Mouse (Mus musculus) cerebellum, adult 11-12 months (tissue): ENCODE data around the gene B3galt6.

ENCODE experiments used
- DNase-seq: peaks from one replicate; pipeline ENCODE4 v3.0.0; 2022

Gene B3galt6

DNA sequence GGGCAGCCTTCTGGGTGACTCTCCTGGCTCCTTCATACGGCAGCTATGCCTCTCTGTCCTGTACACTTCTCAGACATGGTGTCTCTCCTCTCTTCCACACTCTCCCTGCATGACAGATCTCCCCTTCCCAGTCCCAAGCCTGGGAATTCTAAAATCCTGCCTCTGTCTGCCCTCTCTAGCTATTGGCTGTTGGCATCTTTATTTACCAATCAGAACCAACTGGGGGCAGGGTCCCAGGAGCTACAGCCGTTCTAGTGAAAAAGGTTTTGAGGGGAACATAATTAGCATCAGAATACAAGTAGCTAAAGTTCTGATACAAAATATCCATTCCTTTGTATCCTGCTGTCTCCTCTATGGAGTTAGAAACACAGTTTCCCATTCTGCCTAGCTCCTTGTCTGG, 8.7 kb downstream of the B3galt6 start:
- DNase-seq = no peak

DNA sequence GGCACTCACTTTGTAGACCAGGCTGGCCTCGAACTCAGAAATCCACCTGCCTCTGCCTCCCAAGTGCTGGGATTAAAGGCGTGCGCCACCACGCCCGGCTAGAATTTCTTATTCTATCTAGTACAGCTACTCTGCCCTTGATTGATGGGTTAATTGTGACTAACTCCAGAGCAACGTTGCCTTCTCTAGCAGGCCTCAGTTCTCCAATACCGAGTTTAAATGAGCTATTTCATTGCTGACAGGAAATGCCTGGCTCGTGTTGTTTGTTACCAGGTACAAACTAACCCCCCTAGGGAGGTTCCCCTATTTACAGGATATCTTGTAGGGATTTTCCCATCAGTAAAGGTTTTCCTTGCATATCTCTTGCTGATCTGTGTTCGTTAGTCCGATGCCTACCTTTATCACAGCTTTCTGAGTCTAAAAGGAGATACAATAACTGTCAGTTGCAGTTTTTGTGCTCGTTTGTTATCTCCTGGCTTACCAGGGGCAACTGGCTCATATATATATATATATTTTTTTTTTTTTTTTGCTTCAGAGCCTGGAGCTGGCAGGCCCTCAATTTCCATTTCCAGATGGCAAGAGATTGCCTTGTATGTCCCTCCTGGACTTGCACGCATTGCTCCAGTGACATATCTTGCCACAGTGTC, 10.9 kb downstream of the B3galt6 start:
- no peak for DNase-seq

DNA sequence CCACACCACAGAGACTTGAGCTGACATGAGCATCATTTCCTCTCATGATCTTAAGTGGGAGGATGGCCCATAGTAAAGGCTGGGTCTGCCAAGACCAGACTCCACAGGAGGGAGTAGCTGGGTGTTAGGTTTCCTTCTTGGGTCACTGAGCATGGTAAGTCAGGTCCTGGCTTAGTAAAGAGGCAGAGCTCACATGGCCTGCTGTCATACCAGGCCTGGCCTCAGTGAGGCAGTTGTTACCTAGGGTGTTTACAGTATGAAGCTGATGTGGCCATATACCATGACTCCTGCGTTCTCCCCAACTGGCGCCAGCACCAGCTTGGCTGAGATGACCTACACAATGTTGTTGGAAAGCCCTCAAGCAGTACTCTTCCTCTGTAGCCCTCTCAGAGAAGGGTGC, 19.2 kb downstream of the B3galt6 start:
- DNase-seq = no peak

DNA sequence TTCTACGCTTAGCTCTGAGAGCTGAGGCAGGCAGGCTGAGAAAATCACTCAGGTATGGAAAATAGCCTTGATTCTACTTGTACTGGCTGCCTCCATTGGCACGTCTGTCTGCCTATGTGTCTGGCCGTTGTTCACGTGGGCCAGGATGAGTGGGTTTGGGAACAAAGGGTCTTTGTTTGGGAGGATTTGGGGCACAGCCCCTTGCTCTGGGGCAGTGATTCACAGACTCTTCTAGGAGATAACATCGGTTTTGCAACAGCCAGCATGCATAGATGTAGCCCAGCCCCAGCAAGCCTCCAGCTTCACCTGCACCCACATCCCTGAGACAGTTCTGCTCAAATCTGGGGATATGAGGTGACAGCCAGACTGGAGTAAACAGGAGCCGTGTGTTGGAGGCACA, 19.8 kb downstream of the B3galt6 start:
- DNase-seq = no peak

DNA sequence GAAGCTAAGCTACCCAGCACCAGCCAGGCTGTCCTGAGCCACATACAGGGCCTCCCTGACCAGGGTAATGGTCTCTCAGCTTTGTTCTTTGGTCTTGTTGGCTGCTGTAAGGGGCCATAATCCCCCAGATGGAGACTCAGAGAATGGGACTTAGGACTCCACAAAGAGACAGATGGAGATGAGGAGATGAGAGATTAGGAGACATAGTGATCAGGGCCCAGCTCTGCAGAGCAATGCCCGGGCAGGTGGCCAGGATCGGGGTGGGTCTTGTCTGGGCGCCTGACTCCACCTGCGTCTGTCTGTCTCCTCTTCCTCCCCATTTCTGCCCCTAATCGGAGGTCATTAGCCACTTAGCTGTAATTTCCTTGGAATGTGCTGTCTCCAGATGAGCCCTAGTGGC, 22.2 kb downstream of the B3galt6 start:
- no peak for DNase-seq

DNA sequence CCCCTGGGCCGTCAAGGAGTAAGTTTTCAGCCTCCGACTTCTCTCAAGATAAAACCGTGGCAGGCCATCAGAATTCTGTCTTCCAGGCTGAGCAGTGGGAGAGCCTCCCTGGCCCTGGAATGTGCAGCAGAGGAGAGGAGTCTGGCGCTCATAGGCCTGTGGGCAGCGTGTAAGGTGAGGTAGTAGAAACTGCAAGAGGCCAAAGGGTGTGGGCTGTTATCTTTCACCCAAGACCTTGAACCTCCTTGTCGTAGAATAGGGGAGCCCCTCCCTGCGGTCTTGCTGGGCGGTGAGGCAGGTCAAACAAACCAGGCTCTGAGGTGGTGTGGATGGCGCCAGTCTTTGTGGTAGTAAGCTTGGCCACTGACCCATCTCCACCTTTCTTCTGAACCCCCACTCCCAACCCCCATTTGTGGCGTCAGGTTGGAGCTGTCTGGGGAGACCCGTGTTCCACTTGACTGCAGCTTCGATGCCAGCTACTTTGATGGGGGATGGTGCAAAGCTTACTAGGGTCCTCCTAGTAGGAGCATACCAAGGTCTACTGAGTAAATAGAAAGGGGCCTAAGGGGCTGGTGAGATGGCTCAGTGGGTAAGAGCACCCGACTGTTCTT, 23.3 kb downstream of the B3galt6 start:
- no peak for DNase-seq

DNA sequence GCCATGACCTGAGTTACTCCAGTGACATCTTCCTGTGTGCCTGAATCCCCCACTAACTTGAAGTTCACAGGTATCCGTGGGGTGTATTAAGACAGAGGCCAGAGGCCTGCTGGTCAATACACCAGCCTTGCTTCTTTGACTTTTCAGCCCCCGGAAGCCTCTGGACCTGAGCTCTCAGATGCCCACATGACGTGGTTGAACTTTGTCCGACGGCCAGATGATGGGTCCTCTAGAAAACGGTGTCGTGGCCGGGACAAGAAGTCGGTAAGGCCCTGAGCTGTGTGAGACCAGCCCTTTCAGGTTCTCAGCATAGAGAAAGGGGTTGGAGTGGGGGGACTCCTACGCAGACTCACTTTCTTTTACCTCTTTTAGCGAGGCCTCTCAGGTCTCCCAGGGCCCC, 28.1 kb downstream of the B3galt6 start:
- DNase-seq = no peak

DNA sequence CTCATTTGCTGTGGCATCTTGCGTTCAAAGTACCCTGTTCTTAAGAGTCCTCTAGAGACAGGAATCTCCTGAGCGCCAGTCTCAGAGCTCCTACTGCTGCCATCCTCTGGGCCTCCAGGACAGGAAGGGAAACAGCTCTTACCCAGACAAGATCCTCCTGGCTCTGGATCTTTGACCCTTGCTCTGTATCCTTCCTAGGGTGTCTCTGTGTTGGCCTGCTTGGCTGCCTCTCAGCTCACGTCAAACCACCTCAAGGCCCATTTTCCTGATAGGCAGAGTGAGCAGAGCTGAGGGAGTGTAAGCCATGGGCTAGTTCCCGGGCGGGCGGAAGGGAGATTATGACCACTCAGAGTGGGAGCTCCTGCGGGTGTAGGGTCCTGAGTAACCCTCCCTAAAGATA, 29.3 kb downstream of the B3galt6 start:
- DNase-seq = no peak

DNA sequence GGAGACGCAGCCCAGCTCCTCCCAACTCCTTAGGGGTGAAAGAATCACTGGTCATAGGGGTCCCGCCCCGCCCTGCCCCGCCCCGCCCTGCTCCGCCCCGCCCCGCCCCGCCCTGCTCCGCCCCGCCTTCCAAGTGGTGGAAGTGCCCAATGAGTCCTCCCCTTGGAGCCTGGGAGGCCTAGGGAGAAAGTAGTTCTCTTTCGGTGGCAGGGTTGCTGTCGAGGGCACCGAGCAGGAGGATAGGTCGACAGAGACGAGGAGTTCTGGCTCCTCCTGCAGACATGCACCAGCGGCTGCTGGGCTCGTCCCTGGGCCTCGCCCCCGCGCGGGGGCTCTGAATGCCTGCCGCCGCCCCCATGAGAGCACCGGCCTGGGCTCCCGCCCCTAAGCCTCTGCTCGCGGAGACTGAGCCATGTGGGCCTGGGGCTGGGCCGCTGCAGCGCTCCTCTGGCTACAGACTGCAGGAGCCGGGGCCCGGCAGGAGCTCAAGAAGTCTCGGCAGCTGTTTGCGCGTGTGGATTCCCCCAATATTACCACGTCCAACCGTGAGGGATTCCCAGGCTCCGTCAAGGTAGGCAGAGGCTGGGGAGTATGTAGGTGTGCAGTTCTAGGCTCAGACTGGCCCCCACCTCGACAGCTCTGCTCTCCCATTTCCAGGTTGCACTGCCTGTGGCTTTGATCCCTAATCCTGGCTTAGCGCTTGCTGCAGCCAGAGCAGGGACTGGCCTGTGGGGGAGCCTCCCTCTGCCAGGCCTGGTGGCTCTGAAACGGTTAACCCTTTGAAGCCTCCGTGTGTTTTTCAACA, 30.1 kb downstream of the B3galt6 start, which contains the start of gene C1qtnf12:
Gene C1qtnf12, plus strand, starts transcription at position 152 of the 805 bp plus-strand sequence.
- no peak for DNase-seq

DNA sequence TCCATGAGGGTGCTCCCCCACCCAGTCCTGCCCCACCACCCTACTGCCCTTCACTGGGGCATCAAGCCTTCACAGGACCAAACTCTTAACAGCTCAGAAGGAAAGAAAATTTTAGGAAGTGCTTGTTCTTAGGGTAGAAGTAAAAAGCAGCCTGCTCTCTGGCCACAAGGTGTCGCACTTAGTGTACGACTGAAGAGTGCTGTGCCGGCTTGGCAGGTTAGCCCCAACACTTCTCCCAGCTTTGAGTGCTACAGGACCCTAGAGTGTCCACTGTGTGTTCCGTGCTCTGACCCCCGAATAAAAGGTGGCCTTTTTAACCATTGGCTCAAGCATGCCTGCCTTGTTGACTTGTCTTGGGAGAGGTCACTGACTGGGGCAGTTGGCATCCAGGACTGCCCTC, 33.2 kb downstream of the B3galt6 start:
- DNase-seq = peak; percentile 57

DNA sequence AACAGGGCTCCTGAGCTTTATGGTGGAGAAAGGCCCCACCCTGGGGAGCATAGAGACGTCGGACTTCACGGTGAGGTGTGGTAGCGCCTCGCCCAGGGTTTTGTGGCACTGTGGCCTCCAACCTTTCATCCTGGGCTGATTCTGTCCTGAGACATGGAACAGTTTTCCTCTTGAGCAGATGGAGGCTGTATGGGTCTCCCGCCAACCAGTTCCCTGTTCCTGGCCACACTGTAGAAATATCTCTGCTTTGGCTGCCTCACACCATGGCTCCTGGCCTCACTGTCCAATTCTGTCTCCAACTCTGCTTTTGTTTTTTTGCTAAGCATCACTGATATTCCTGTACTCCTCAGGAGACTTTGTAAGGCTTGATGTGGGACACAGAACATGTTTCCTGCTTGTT, 37.0 kb downstream of the B3galt6 start:
- DNase-seq = peak; percentile 53

DNA sequence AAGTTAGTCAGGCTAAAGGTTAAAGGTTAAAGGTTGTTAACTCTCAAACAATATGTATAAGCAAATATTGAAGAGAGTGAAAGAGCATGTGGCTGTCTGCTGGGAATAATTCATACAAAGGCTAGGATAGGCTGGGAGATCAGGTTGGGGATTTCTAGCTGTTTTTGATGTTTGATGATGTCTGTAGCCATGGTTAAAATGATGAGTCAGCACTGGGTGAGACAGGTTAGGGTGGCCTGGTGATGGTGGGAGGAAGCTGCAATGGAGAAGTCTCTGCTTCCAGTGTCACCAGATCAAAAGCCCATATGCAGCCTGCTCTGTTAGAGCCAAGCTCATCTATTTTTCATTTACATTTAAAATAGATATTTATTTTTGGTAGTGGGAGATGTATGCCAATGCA, 45.4 kb downstream of the B3galt6 start:
- no peak for DNase-seq

DNA sequence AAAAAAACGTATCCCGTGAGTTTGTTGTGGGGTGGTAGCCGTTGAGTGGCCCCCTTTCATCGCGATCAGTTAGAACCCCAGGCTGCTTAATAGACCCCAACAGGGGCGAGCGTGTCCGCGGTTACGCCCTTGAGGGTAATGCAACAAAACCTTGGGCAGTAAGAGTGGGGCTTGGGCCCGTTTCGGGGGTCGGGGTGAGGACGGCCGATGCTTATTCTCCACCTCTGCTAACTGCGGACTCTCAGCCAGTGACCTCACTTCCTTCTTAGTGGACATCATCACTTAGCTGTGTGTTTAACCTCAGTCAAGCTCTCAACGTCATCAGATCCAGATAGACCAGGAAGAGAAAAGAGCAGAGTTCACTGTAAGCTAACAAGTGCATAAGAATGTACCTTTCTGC, 48.2 kb downstream of the B3galt6 start:
- DNase-seq = no peak

DNA sequence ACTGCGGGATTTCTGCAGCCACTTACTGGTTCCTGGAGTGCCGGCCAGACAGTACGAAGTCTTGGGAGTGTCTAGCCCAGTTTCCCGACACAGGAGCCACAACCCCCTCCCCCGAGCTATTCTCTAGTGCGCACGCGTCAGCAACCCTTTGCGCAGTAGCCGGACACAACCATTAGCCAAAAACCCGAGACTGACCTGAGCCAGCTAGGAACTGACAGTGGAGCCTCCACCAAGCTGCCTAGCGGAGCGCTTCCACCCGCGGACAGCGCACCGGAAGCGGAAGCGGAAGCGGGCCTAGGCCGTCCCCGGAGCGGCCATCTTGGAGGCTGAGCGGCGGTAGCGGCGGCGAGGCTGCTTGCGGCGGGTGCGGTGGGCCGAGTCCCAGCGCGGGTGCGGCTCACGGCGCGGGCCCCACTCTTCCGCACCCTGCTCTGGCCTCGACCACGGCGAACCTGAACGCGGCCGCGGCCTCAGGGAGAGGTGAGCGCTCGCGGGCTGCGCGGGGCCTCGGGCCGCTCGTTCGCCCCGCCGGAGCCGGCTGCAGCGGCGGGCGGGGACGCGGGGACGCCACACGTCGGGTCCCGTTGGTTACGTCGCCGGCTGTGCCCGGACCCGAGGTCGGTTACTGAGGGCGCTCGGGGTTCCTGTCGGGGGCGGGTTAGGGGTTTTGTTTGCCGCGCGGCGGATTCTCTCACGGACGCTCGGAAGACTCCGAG, 48.8 kb downstream of the B3galt6 start, which contains the start of gene Ube2j2:
Gene Ube2j2, plus strand, starts transcription at position 298 of the 716 bp plus-strand sequence.
- peak; percentile 97 for DNase-seq

DNA sequence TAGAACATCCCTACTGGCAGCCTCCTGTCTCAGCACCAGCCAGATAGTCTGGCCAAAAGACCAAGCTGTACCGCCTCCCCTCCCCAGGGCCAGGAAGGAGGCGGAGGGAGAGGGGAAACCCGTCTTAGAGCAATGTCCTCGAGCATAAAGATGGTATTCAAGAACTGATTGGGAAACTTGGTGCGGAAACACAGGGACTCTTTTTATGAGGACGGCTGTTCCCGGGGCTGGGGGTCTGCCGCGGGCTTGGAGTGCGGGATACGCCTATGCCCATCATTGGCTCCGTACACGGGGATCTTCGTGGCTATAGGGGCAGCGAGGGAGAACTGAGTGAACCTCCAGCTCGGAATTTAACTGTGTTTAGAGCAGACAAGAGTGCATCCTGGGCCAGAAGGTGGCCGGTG, 49.4 kb downstream of the B3galt6 start:
- peak; percentile 54 for DNase-seq
